Mouse (Mus musculus) midbrain, postnatal 0 days (tissue): ENCODE results near the gene Chst1. TPM values are rescaled to one million over a fixed set of nuclear protein-coding genes. Genes with fewer than 3 reads are reported as not detected.

Source experiments
- ATAC-seq: fragments of 200-750 bp; cut with Nextera tagmentation; 2 replicates; pipeline ENCODE4 v1.8.0; 2017; ENCODE audit warnings: moderate number of reproducible peaks, mild to moderate bottlenecking, moderate TSS enrichment, moderate library complexity; ENCODE audit not compliant: low FRiP score
- DNase-seq: peaks from one replicate; pipeline ENCODE4 v3.0.0-alpha.2; 2015; ENCODE audit warnings: low spot score
- H3K27ac ChIP-seq: fragments of 300-500 bp; sonication (generic); 2 replicates; pipeline ENCODE4 v1.5.1; 2014; ENCODE audit warnings: low read depth, mild to moderate bottlenecking, low read length, mixed read lengths
- H3K27me3 ChIP-seq: fragments of 300-500 bp; sonication (generic); 2 replicates; pipeline ENCODE4 v1.6.1; 2014; ENCODE audit warnings: low read length, control low read depth, mixed read lengths; ENCODE audit not compliant: insufficient read depth
- H3K36me3 ChIP-seq: fragments of 300-500 bp; sonication (generic); 2 replicates; pipeline ENCODE4 v1.6.1; 2014; ENCODE audit warnings: low read length, control low read depth, mixed read lengths; ENCODE audit not compliant: insufficient read depth
- H3K4me1 ChIP-seq: fragments of 300-500 bp; sonication (generic); 2 replicates; pipeline ENCODE4 v1.6.1; 2014; ENCODE audit warnings: mild to moderate bottlenecking, control low read depth, antibody characterized with exemption, low read length, mixed read lengths; ENCODE audit not compliant: insufficient read depth
- H3K4me2 ChIP-seq: fragments of 300-500 bp; sonication (generic); 2 replicates; pipeline ENCODE4 v1.6.1; 2014; ENCODE audit warnings: low read depth, mild to moderate bottlenecking, low read length, mixed read lengths; ENCODE audit not compliant: poor library complexity, severe bottlenecking
- H3K4me3 ChIP-seq: fragments of 300-500 bp; sonication (generic); 2 replicates; pipeline ENCODE4 v1.5.1; 2014; ENCODE audit warnings: low read depth, mild to moderate bottlenecking, low read length, moderate library complexity
- H3K9ac ChIP-seq: fragments of 300-500 bp; sonication (generic); replicated peaks from 2 replicates; pipeline ENCODE4 v1.6.1; 2014; ENCODE audit warnings: mild to moderate bottlenecking, low read length, moderate library complexity, mixed read lengths; ENCODE audit not compliant: poor library complexity, severe bottlenecking
- H3K9me3 ChIP-seq: fragments of 300-500 bp; sonication (generic); 2 replicates; pipeline ENCODE4 v1.6.1; 2016; ENCODE audit warnings: low read length, control low read depth
- CTCF ChIP-seq: IDR thresholded peaks from 2 replicates; pipeline ENCODE4 v1.5.1; 2016; ENCODE audit warnings: antibody characterized with exemption, mild to moderate bottlenecking
- WGBS: fragments of 180-500 bp; shearing (Covaris S2); extraction: QIAGEN DNeasy Blood & Tissue Kit; methylation state at CpG from one replicate; pipeline ENCODE4 v1.1.7; 2014; 5-methylcytosine and 5-hydroxymethylcytosine counted together
- polyA plus RNA-seq: library from polyadenylated mRNA; unstranded; fragments of >200 nt; fragmentation: Nextera tagmentation; extraction: Ambion mirVana; gene quantifications from 2 replicates; pipeline ENCODE4 v1.2.1, GENCODE M21; 2015
- total RNA-seq: library from RNA; depleted of rRNA; stranded (reverse); fragments of >200 nt; gene quantifications from 2 replicates; pipeline ENCODE4 v1.2.3, GENCODE M21; 2014

The Chst1 gene
- total and polyA plus RNA-seq, 2 experiments from 2014 or later = 39.5 to 73.8 TPM

DNA sequence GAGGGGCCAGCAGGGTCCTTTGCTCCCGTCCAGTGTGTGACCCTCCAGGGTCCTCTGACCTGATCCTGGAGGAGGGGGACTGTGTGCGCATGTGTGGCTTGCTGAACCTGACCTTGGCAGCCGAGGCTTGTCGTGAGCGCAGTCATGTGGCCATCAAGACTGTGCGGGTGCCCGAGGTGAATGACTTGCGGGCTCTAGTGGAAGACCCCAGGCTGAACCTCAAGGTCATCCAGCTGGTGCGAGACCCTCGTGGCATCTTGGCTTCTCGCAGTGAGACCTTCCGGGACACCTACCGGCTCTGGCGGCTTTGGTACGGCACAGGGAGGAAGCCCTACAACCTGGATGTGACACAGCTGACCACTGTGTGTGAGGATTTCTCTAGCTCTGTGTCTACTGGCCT, 14.1 kb downstream of the Chst1 start:
- 97% methylated on average over 15 of the region's 15 CpGs for WGBS
- Histone ChIP-seq H3K27ac (no peak overlapping the region), H3K4me3 (no peak overlapping the region), H3K36me3 (peaks cover 37% of the 10 kb centered on the region), H3K4me2 (no peak overlapping the region), H3K27me3 (no peaks in the 10 kb centered on the region), H3K9me3 (no peaks in the 10 kb centered on the region), H3K4me1 (no peaks in the 10 kb centered on the region), H3K9ac (no peak overlapping the region)
- ATAC-seq = no peak
- TF ChIP-seq CTCF = no peak
- DNase-seq = no peak

GRCm38 (mm10) chr2:92614106-92614505, 14.6 kb downstream of the Chst1 start:
- DNase-seq (no peak), ATAC-seq (no peak)
- no peak for TF ChIP-seq CTCF
- Histone ChIP-seq H3K9me3 (no peaks in the 10 kb centered on the region), H3K4me3 (no peak overlapping the region), H3K9ac (no peak overlapping the region), H3K36me3 (peaks cover 37% of the 10 kb centered on the region), H3K27me3 (no peaks in the 10 kb centered on the region), H3K4me1 (no peaks in the 10 kb centered on the region), H3K27ac (no peak overlapping the region), H3K4me2 (no peak overlapping the region)
- WGBS = 95% methylated on average over 14 of the region's 14 CpGs

- Histone ChIP-seq H3K27ac (no peak overlapping the region), H3K36me3 (peaks cover 23% of the 10 kb centered on the region), H3K9me3 (no peaks in the 10 kb centered on the region), H3K4me3 (no peak overlapping the region), H3K4me1 (no peaks in the 10 kb centered on the region), H3K27me3 (no peaks in the 10 kb centered on the region), H3K4me2 (no peak overlapping the region), H3K9ac (no peak overlapping the region)
- ATAC-seq (no peak), DNase-seq (no peak)
- 80% methylated on average over 16 of the region's 16 CpGs for WGBS
- no peak for TF ChIP-seq CTCF
These were observed 17.7 kb downstream of the Chst1 start for GRCm38 (mm10) chr2:92617077-92617756.

DNA sequence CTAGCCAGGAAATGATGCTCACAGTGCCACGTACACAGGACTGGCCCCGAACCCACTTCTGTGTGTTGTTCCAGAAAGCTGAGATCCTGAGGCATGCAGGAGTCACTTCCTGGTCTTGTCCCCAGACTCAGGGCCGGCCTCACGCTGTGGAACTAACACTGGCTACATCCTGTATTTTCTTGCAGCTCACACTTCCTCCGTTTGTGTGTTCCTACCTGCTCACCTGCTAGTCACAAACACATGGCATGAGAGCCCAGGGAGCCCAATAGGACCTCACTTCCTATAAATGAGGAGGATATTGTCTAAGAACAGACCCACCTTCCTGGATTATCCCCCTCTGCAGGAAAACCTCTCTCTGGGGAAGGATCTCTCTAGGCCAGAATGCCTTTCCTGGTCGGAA, 18.5 kb downstream of the Chst1 start:
- no peaks in the 10 kb centered on the region for H3K27me3 ChIP-seq
- no peak overlapping the region for H3K4me2 ChIP-seq
- ATAC-seq (no peak), DNase-seq (no peak)
- no peaks in the 10 kb centered on the region for H3K9me3 ChIP-seq
- H3K4me1 ChIP-seq = no peaks in the 10 kb centered on the region
- TF ChIP-seq CTCF = no peak
- no peak overlapping the region for H3K27ac ChIP-seq
- H3K36me3 ChIP-seq = peaks cover 17% of the 10 kb centered on the region
- H3K9ac ChIP-seq = no peak overlapping the region
- 82% methylated on average over 6 of the region's 6 CpGs for WGBS
- no peak overlapping the region for H3K4me3 ChIP-seq

- no peak overlapping the region for H3K4me3 ChIP-seq
- no peaks in the 10 kb centered on the region for H3K9me3 ChIP-seq
- no peak for TF ChIP-seq CTCF
- no peaks in the 10 kb centered on the region for H3K36me3 ChIP-seq
- ATAC-seq = no peak
- H3K27ac ChIP-seq = no peak overlapping the region
- no peaks in the 10 kb centered on the region for H3K27me3 ChIP-seq
- H3K4me1 ChIP-seq = no peaks in the 10 kb centered on the region
- DNase-seq = no peak
- 85% methylated on average over 2 of the region's 2 CpGs for WGBS
- no peak overlapping the region for H3K4me2 ChIP-seq
- H3K9ac ChIP-seq = no peak overlapping the region
These were observed 28.1 kb downstream of the Chst1 start for GRCm38 (mm10) chr2:92627633-92628032.

DNA sequence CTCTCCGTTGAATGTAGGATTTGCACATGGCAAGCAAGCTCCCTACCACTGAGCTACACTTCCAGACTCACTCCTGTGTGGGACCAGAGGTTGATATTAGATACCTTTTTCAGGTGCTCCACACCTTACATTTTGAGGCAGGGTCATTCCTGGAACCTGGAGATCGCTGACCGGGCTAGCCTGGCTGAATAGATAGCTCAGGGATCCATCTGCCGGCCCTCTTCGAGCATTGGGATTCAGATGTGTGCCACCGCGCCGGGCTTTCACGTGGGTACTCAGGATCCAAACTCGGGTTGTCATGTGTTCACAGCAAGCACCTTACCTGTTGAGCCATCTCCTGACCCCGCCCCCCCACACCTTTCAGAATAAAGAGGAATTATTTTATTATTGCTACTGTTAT, 31.3 kb downstream of the Chst1 start:
- DNase-seq = no peak
- Histone ChIP-seq H3K4me3 (no peak overlapping the region), H3K9ac (no peak overlapping the region), H3K36me3 (no peaks in the 10 kb centered on the region), H3K4me1 (no peaks in the 10 kb centered on the region), H3K27me3 (no peaks in the 10 kb centered on the region), H3K4me2 (no peak overlapping the region), H3K27ac (no peak overlapping the region), H3K9me3 (no peaks in the 10 kb centered on the region)
- 94% methylated on average over 11 of the region's 11 CpGs for WGBS
- no peak for TF ChIP-seq CTCF
- ATAC-seq = no peak
